Mouse (Mus musculus) gastrocnemius, postnatal 14 days (tissue): ENCODE results near the gene Gm11639. TPM values are rescaled to one million over a fixed set of nuclear protein-coding genes. Genes with fewer than 3 reads are reported as not detected.
"Not testable (repeated sequence)": the region's sequence is repeated elsewhere in the genome, so short reads cannot be mapped to it uniquely, and the experiment has no call there.

Experiments
- DNase-seq: peaks from one replicate; pipeline ENCODE4 v3.0.0; 2021; ENCODE audit warnings: mixed read lengths
- intact Hi-C: fragments of 180-260 bp; cut with DNase I; formaldehyde crosslinking; loops from one replicate; pipeline ENCODE4 v1.15.1; 2025; ENCODE audit warnings: low total_unique reads
- total RNA-seq, 2 experiments: library from RNA; stranded (reverse); gene quantifications; 2 replicates each; pipeline ENCODE4 v1.2.3; 2021

Gene Gm11639
- total RNA-seq, 2 experiments from 2014 or later = 0.02 TPM

DNA sequence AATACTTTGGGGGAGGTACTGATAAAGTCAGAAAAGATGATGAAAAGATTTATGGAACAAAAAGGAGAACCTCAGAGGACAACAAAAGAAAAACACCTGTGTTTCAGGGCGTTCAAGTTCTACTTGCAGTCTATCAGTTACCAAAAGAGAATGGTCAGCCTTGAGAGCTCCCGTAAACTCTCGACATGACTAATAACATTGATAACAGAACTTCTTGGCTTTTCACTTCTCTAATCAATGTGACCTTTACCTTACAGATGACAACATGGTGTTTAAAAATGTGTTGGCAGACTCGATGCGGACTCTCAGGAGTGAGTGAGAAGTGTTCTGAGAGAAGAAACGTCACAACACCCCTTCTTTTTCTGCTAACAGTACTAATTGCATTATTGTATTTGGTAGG lies 344.7 kb downstream of the Gm11639 start:
- intact Hi-C loops = no loop called here
- no peak for DNase-seq

DNA sequence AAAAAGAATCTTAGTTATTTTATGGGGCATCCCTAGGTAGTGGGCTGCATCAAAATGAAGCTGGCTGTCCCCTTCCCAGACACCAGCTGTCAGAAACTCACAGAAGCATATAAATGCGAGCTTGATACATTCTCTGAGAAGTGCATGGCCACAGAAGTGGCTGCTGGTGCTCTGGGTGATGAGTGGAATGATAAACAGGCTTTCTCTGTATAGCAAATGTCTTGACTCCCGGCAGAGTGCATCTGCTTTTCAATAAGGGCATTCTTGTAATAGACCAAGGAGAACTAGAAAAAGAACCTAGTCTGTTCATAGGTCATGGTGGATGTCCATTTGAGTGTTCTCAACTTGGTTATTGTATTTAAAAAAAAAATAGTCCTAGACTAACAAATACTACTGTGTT lies 345.6 kb downstream of the Gm11639 start:
- intact Hi-C loops = no loop called here
- DNase-seq = no peak

DNA sequence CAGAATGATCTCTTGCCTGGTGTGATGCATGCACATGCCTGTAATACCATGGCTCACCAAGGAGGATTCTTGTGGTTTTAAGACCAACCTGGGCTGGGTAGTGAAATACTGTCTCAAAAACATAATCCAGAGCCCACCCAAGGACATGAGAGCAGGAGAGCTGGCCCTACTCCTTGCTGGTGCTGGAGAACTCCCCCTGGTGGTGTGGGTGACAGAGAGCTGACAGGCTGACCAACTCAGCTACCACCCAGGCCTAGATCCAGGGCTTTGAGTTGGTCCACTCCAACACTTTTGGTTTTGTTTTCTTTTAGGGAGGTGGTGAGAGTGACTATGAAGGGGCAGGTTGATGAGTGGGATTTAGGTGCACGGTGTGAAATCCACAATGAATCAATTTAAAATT lies 349.6 kb downstream of the Gm11639 start:
- intact Hi-C loops = no loop called here
- DNase-seq = no peak

DNA sequence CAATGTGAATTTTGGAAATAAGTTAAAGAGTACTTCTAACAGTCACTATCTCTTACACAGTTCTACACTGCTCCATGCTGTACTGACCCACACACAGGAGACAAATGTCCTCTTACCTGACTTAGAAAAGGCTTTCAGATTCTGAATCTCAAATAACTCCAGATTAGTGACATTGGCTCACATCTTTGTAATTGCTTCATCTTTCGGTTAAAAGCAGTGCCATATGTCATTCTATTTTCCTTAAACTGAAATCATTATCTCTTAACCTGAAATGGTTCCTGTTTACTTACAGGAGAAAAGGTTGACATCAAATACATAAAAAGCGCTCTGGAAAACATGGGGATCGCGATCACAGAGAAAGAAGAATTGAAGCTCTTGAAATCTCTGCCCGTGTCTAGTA lies 377.8 kb downstream of the Gm11639 start, which contains the start of gene Efcab3:
TSS of gene Efcab3 (plus strand) at position 301 of the 400 bp plus-strand sequence.
- intact Hi-C loops = no loop called here
- DNase-seq = no peak

DNA sequence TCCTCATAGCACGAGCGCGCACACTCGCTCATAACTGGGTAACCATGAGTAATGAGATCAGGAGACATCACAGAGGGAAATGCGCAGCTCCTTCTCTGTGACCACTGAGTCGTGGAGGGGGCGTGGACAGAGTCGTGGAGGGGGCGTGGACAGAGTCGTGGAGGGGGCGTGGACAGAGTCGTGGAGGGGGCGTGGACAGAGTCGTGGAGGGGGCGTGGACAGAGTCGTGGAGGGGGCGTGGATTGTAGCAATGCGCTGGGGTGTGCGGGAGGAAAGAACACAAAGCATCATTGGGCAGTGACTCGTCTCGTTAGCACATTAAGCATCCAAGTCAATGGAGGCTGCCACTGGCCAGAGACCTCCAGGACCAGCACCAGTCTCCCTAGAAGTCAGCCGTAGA lies 426.9 kb downstream of the Gm11639 start:
- DNase-seq, intact Hi-C loops: not testable (repeated sequence)

DNA sequence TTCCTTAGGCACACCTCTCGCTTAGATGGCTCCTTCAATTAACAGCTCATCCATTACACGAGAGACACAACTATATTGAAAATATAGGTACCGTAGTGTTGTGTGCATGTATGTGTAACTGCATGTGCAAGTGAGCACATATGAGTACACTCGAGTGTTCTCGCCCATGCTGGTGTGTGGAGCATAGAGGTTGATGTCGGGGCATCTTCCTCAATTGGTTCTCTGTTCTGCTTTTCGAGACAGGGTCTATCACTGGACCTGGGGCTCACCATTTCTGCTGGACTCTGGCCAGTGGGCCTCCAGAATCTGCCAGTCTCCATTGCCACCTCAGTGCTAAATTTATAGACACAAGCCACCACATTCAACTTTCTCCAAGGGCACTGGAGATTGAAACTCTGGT lies 432.3 kb downstream of the Gm11639 start:
- intact Hi-C loops = no loop called here

DNA sequence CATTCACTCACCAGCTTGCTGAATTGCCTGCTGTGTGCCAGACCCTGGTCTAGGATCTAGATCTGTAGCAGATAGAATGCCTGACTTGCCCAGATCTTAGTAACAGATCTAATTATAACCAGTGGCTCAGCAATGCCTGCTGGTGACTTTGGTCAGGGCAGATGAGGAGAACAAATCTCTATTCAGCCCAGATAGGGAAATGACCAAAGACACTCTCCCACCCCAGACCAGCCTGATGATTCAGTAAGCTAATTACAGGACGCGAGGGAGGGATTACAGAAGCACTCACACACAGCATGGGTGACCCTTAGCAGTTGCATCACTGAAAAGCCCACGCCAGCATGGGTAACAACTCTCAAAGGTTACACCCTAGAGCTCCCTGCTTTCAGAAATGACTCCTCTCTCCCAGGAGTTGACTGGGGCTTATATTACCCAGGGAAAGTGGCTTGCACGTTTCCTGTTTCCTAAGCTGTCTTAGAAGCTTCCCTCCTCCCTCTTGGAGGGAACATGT lies 435.1 kb downstream of the Gm11639 start:
- intact Hi-C loops = loop anchor here (10.0 kb wide), 1 partner anchor 536 kb away; no protein-coding TSS in a partner anchor
- no peak for DNase-seq

More for the DNA sequence above, 432.3 kb downstream of the Gm11639 start:
- no peak for DNase-seq

DNA sequence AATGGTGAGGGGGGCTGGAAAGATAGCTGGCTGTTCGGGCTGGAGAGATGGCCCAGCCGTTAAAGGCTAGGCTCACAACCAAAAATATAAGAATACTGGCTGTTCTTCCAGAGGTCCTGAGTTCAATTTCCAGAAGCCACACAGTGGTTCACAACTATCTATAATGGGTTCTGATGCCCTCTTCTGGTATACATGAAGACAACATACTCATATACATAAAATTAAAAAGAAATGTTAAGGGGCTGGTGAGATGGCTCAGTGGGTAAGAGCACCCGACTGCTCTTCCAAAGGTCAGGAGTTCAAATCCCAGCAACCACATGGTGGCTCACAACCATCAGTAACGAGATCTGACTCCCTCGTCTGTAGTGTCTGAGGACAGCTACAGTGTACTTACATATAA lies 436.3 kb downstream of the Gm11639 start:
- intact Hi-C loops = loop anchor here (10.0 kb wide), 1 partner anchor 537 kb away; no protein-coding TSS in a partner anchor
- DNase-seq = not testable (repeated sequence)

DNA sequence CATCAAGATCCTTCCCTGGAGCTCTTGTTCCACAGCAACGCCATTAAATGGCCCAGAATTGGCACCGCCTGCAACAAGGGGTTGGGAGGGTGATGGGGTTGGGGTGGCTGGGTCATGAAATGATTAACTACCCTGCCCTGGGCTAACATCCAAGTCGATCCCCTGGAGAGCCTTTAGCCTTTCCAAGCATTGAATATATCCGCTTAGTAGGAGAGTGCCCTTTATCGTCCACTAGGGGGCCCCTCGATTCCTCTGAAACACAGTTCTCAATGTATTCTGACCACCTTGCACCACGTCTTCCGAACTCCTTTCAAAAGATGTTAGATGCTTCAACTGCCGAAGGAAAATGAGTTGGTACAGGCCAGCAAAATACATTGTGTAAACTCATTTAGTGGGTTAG lies 438.5 kb downstream of the Gm11639 start:
- intact Hi-C loops = loop anchor here (10.0 kb wide), 1 partner anchor 539 kb away; no protein-coding TSS in a partner anchor
- DNase-seq = peak; percentile 50

DNA sequence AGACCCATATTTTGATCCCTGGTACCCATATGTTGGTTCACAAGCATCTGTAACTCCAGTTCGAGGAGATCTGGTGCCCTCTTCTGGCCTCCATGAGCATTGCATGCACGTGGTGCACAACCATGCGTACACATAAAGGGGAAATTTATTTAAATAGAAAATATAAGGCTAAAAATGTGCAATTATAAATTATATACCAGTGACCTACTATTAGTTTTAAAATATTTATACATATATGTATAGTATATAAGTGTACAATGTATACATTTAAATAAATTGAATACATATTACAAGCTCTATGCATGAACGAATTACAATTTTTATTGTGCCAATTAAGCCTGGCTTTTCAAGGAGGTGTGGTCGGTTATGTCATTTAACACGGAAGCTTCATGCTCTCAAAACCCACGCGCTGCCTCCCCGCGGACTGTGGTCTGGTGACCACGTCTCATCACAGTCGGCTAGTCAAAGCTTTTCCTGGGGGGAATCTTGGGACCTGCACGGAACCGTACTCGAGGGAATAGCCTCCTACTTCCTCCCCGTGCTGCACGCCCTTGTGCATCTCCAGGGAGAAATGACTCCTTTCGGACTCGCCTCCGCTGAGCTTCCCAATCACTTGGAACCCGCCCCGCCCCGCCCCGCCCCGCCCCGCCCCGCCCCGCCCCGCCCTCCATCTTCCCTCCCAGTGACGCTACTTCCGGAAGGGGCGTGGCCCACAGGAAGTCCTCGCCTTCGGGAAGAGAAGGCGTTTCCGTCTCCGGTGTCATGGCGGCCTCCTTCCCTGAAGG lies 440.4 kb downstream of the Gm11639 start, which contains the start of gene Mettl2:
TSS of gene Mettl2 (plus strand) at position 691 of the 785 bp plus-strand sequence.
- DNase-seq = peak; percentile 85
- intact Hi-C loops = loop anchor here (10.0 kb wide), 1 partner anchor 541 kb away; no protein-coding TSS in a partner anchor

DNA sequence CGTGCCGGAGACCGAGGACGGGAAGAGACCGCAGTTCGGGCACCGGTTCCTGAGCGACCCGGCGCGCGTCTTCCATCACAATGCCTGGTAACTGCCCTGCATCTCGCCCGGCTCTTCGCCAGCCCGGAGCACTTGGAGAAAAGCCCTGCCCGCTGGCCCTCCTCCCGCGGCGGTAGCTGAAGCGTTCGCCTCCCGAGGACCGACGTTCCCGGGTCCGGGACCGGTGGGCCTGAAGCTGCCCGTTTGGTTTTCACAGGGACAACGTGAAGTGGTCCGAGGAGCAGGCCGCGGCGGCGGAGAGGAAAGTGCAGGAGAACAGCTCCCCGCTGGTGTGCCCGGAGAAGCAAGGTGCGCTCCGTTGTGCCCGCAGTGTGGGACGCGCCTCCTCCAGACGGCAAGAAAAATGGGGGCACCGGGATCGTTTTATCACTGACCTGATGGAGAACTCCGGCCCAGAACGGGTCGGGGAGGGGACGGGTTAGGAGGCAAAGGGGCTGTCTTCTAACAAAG lies 441.1 kb downstream of the Gm11639 start:
- intact Hi-C loops = loop anchor here (10.0 kb wide), 1 partner anchor 542 kb away; no protein-coding TSS in a partner anchor
- DNase-seq = no peak

DNA sequence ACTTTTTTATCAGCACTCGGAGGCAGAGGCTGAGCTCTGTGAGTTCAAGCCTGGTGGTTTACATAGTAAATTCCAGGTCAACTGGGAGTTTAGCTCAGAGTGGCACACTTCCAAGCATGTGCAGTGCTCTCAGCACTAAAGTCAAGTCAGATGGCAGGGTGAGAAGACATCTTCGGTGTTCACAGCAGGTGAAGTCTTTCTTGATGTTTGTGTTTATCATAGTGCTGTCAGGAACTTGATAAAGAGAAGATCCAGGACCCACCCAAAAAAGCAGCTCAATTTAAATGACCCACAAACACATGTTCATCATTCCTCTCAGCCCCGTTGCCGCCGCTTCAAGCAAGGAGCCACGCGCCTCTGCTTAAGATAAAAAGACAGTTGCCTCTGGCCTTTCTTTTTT lies 450.2 kb downstream of the Gm11639 start:
- no peak for DNase-seq
- intact Hi-C loops = no loop called here

DNA sequence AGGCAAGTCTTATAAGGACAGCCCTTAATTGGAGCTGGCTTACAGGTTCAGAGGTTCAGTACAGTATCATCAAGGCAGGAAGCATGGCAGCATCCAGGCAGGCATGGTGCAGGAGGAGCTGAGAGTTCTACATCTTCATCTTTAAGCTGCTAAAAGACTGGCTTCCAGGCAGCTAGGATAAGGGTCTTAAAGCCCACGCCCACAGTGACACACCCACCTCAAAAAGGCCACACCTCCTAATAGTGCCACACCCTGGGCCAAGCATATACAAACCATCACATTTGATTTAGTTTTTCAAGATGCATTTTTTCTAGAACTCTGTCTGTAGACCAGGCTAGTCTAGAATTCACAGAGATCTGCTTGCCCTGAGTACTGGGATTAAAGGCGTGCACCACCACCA lies 451.7 kb downstream of the Gm11639 start:
- intact Hi-C loops = not testable (repeated sequence)

DNA sequence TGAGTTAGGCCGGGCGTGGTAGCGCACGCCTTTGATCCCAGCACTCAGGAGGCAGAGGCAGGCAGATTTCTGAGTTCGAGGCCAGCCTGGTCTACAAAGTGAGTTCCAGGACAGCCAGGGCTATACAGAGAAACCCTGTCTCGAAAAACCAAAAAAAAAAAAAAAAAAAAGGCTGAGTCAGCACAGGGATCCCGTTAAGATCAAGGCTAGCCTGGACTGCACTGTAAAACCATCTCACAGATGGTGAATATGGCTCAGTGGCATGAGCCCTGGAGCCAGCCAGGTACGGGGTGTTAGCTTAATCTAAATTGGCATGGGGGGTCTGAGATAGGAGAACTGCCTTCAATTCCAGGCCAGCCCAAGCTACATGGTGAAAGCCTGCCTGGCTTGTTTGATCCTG lies 455.0 kb downstream of the Gm11639 start:
- intact Hi-C loops = not testable (repeated sequence)

More for the DNA sequence above, 451.7 kb downstream of the Gm11639 start:
- not testable (repeated sequence) for DNase-seq

DNA sequence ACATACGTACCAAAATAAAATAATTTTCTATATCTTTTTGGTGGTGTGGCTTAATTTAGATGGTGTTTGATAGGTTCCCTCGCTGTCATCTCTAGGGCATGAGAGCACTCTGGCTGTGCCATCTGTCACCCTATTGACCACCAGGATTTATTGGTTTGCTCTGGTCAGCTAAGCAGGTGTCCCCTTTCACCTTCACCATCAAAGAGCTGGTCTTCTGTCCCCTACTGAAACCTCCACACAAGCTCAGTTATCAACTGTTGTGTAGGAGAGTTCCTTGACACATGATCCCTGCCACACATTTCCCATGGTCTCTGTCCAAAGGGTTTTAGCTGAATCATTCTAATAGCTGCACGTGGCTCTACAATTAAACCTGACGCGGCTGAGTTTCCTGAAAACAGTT lies 455.6 kb downstream of the Gm11639 start:
- no peak for DNase-seq
- intact Hi-C loops = no loop called here

More for the DNA sequence above, 455.0 kb downstream of the Gm11639 start:
- DNase-seq = not testable (repeated sequence)

DNA sequence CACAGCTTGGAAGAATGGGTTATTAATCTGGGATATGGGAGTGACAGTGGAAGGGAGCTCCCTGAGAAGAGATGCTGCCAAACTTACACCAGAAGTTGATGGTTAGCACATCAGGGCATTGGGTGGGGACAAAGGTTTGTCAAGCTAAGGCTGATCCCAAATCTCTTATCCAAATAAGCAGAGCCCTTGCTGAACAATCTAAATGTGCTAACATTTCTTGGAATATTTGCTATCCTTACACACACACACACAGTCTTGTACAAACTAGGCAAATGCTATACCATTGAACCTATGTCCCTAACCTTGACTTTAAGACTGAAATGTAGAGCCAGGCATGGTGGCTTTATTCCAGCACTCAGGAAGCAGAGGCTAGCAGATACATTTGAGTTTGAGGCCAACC lies 458.1 kb downstream of the Gm11639 start:
- DNase-seq = no peak
- intact Hi-C loops = no loop called here

DNA sequence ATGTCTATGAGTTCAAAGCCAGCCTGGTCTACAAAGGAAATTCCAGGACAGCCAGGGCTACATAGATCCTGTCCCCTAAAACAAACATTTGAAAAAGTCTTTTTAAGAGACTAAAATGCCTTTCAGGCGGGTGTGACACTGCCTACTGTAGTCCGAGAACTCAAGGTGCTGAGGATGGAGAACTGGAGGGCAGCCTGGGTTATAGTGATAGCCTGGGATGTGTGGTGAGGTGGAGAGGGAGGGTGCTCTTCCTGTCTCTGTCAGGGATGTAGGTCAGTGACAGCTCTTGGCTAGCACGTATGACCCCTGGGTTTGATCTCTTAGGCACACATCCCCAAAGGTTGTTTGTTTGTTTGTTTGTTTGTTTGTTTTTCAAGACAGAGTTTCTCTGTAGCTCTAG lies 458.6 kb downstream of the Gm11639 start:
- intact Hi-C loops = no loop called here
- no peak for DNase-seq

DNA sequence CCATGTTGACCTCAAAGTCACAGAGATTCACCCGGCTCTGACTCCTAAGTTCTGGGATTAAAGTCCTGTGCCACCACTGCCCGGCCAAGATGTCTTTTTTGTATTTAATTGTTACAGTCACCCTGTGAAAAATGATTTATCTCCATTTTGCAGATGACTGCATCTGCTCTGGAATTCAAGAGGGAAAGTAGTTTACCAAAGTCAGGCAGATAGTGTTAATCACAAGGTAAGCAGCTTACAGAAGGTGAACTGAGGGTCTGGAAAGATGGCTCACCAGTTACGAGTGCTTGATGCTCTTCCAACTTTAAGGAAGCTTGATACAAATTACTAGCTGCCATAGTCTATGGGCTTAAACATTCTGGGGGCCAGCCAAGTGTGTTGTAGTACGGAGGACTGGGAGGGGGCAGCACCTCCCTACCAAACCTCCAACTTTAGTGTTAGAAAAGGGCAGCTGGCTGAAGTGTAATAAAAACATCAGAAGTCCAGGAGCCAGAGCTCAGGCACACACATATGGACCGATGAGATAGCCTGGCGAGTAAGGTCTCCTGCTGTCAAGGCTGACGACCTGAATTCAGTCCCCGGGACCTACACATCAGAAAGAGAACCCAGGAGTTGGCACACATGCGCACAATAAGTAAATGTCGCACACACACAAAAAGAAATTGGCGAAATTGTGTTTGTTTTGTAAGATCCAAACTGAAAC lies 459.2 kb downstream of the Gm11639 start:
- intact Hi-C loops = no loop called here
- DNase-seq = no peak

DNA sequence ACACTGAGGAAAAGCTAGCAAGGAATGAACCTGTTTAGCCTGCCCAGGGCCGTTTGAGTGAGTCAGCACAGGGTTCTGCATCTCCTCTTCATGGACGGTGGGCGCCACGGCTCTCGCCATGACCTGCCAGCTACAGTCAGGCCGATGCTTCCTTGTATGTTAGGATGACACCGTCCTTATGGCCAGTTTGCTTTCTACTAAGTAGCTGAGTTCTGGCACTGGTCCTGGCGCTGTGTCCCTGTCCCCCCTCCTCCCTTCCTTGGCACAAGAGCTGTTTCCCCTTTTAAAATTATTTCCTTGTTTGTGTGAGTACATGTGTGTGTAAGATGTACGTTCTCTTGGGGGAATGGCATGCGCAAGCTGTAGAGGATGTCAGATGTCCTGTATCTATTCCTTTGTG lies 459.7 kb downstream of the Gm11639 start:
- DNase-seq = no peak
- intact Hi-C loops = no loop called here

DNA sequence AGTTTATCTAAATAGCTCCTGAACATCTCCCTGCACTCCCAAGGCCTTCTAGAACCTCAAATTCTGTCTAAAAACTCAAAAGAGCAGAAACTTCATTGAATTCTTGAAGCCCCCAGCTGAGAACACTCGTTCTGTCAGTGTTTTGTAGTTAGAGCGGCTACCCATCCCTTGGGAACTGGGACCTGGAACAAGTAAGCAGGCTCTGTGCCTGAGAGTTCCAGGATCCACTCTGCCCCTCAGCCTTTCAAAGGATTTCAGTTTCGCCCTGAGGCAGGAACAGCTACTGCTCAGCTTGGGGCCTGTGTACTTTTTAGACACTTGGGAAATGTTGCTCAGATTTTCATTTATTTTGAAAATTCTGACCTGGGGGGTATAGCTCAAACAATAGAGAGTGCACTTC lies 461.1 kb downstream of the Gm11639 start, which contains the start of gene Gm10842:
TSS of gene Gm10842 (plus strand) at position 301 of the 400 bp plus-strand sequence.
- intact Hi-C loops = no loop called here
- no peak for DNase-seq
